Mouse (Mus musculus): ENCODE measurements around the gene Psmd2. TPM values are rescaled to one million over a fixed set of nuclear protein-coding genes. Genes with fewer than 3 reads are reported as not detected.

The Psmd2 gene
- polyA plus RNA-seq, 1 experiment from 2014 or later, result 388 TPM

DNA sequence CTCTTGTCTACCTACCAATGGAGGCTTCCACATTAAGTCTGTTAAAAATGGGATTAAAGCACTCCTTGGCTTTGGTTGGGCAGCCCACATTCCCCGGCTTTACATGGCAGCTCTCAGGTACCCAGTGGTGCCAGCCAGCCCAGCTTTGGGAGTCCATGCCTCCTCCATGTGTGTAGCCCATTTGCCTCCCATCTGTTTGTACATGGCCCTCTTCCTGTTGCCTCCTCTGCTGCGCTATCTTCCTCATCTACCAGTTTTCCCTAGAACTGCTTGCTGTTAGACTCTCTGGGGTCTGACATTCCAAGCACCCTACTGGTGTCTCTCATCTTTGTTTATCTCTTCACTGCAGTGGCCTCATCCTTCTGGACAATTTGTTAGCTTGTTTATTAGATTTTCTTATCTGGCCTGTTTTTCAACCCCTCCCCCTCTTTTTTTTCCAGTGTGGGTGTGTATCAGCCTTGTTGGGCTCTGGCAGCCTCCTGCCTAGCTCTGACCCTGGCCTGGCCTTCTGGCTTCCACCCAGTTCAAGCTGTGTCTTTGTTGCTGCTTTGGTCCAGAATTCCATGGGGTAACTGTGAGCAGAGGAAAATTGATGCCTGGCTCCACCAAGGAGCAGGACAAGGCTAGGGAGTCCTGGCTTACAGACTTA lies 55.1 kb downstream of the Psmd2 start:
- ATAC-seq, result no peak
- Histone ChIP-seq H3K4me2 (no peak overlapping the region), H3K4me3 (no peak overlapping the region), H3K27me3 (no peaks in the 10 kb centered on the region), H3K27ac (no peak overlapping the region), H3K9ac (no peak overlapping the region), H3K9me3 (replicated peaks) (no peaks in the 10 kb centered on the region), H3K4me1 (peaks cover 16% of the 10 kb centered on the region), H3K36me3 (ENCODE audit: poor library complexity, severe bottlenecking) (peaks cover 55% of the 10 kb centered on the region)
- 86% methylated on average over 2 of the region's 2 CpGs for WGBS

DNA sequence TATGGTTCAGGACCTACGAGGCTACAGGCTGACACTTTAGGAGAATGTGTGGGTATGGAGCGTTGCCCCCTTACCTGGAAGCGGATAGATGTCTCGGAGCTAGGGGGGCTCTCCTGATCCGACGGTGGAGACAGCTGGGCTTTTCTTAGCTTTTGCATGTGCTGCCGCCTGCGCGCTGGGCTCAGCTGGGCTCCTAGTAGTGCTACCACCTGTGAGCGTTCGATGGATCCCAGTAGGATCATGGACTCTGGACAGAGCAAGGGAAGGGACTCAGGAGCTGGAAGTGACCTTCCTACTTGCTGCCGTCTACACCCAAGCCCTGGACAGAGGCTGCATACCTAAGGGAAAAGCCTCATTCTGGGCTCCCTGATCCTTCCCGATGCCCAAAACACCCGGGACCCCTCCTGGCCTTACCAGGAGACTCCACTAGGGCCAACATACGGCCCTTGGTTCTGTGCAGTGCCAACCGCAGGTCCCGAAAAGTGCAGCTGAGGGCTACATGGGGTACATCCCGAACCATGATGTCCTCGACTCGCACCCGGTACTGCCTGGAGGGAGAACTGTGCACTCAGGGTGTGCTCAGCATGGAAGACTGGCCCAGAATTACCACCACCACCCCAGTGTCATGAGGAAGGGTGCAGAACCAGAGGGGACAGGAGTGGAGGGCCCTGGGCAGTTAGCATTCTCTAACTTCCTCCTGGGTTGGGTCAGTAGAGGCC lies 56.9 kb downstream of the Psmd2 start:
- Histone ChIP-seq H3K4me2 (no peak overlapping the region), H3K9ac (no peak overlapping the region), H3K4me3 (no peak overlapping the region), H3K27me3 (no peaks in the 10 kb centered on the region), H3K4me1 (0 out of 2 replicates have a peak, but pooled peaks cover under 1% of the 10 kb centered on the region), H3K36me3 (ENCODE audit: poor library complexity, severe bottlenecking) (peaks cover 64% of the 10 kb centered on the region), H3K9me3 (replicated peaks) (no peaks in the 10 kb centered on the region), H3K27ac (no peak overlapping the region)
- ATAC-seq, result no peak; the same call in 1 of the 2 replicates
- WGBS, result 94% methylated on average over 21 of the region's 21 CpGs

DNA sequence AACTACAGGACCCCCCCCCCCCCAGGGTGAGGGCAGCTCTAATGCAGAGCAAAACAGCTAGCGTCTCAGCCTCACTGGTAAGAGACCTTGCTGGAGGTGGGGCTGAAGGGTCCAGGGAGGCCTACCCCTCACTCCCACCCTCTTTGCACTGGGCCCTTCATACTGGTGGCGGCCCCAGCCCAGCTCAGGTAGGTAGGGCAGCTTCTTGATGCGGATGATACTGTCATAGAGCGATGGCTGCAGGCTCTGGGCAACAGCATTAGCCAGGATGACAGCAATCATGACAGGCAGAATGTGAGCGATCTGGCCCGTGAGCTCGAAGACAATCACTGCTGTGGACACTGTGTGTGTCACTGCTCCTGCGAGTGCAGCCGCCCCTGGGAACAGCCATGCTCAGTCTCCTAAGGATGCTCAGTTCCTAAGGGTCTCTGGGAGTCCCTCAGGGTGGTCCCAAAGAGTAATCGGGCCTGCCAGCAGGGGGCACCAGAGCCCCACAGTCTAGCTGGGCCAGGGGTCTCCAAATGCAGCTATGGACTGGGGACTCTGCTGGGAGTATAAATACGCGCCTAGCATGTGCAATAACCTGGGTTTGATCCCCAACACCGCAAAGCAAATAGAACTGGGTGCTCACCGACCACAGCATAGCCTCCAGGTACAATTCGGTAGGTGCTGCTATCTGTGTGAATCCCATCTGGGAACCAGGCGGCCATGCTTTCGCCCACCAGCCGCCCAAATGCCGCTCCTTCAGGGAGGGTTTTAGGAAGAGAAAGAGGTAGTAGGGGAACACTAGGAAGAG lies 57.7 kb downstream of the Psmd2 start:
- ATAC-seq, result peak; percentile 76
- no peaks in the 10 kb centered on the region for H3K27me3 ChIP-seq
- H3K4me1 ChIP-seq, result peaks cover 8% of the 10 kb centered on the region
- H3K27ac ChIP-seq, result no peak overlapping the region
- H3K36me3 ChIP-seq (ENCODE audit: poor library complexity, severe bottlenecking), result peaks cover 62% of the 10 kb centered on the region
- no peak overlapping the region for H3K4me3 ChIP-seq
- no peak overlapping the region for H3K4me2 ChIP-seq
- H3K9ac ChIP-seq, result no peak overlapping the region
- 69% methylated on average over 19 of the region's 19 CpGs for WGBS
- H3K9me3 ChIP-seq (replicated peaks), result no peaks in the 10 kb centered on the region

DNA sequence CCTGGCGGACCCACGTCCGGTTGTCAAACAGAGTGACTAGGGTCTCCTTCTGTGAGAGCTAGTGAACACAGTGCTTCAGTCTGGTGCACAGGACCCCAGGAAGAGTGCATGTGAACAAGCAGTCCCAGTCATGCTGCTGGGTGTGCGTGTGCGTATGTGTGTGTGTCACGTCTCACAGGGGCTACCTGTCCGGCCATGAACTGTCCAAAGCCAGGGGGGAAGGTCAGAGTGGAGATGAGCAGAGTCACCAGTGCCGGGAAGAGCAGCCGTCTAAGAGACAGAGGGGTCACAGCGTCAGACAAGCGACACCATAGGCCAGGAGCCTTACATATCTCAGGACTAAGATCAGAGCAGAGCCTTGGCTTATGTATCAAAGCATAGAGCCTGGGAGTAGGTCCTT lies 58.9 kb downstream of the Psmd2 start:
- WGBS, result 94% methylated on average over 11 of the region's 11 CpGs

DNA sequence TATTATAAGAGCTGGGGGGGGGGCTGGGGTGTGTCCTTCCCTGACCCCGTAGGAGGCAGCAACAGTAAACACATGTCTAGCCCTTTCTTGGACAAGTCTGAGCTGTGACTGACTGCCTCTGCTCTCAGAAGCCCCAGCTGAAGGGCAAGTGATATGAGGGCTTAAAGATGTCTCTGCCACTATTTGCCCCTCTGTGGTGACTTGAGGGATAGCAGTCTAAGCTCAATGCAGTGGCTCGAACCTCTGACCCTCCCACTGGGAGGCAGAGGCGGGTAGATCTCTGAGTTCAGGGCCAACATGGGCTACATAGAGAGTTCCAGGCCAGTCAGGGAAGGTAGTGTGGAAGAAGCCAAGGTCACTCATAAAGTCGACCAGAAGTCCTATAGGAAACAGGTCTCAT lies 59.4 kb downstream of the Psmd2 start:
- ATAC-seq, result no peak
- Histone ChIP-seq H3K36me3 (ENCODE audit: poor library complexity, severe bottlenecking) (peaks cover 59% of the 10 kb centered on the region), H3K4me1 (peaks cover 23% of the 10 kb centered on the region), H3K9ac (no peak overlapping the region), H3K27me3 (no peaks in the 10 kb centered on the region), H3K27ac (no peak overlapping the region), H3K9me3 (replicated peaks) (no peaks in the 10 kb centered on the region), H3K4me3 (no peak overlapping the region), H3K4me2 (no peak overlapping the region)
- WGBS, result 81% methylated on average over 4 of the region's 4 CpGs

More for the DNA sequence above, 58.9 kb downstream of the Psmd2 start:
- ATAC-seq, result no peak
- H3K4me3 ChIP-seq, result no peak overlapping the region
- H3K9me3 ChIP-seq (replicated peaks), result no peaks in the 10 kb centered on the region
- no peaks in the 10 kb centered on the region for H3K27me3 ChIP-seq
- no peak overlapping the region for H3K27ac ChIP-seq
- H3K4me2 ChIP-seq, result no peak overlapping the region
- H3K36me3 ChIP-seq (ENCODE audit: poor library complexity, severe bottlenecking), result peaks cover 62% of the 10 kb centered on the region
- H3K9ac ChIP-seq, result no peak overlapping the region
- peaks cover 20% of the 10 kb centered on the region for H3K4me1 ChIP-seq

DNA sequence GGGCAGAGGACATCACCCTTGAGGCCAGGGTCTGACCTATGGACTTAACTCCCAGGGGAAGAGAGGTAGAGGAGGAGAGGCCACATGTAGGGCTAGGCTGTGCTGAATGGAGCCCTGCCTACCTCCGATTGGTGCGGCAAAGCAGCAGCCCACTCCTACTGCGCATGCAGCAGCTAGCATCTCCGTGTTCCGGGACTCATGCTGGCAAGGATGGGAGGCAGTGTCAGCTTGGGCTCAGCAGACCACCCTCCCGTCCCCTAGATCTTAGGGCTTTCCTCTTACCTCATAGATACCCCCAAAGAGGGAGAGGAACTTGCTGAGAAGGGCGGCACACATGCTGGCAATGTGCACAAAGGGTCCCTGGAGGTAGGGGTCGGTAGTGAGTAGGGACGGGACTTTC lies 60.7 kb downstream of the Psmd2 start:
- Histone ChIP-seq H3K36me3 (ENCODE audit: poor library complexity, severe bottlenecking) (peaks cover 48% of the 10 kb centered on the region), H3K4me2 (no peak overlapping the region), H3K4me1 (peaks cover 34% of the 10 kb centered on the region), H3K27ac (no peak overlapping the region), H3K4me3 (no peak overlapping the region), H3K27me3 (no peaks in the 10 kb centered on the region), H3K9ac (no peak overlapping the region), H3K9me3 (replicated peaks) (no peaks in the 10 kb centered on the region)
- no peak for ATAC-seq
- 75% methylated on average over 9 of the region's 9 CpGs for WGBS

DNA sequence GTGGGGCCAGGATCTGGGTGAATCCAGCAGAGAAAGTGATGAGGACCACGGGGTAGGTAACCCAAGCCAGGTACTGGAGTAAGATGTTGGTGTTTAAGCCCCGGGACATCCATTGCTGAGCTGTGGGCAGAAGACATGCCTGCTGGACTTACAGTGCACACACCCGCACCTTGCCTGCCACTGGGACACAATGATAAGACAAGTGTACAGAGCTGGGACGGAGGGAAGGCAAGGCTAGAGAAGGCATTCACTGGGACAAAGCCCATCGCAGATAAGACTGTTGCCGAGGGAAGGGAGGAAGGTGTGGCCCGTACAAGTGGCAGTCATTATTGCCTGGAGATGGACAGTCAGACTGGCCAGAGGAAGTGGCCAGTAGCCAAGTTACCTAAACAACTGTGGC lies 61.4 kb downstream of the Psmd2 start:
- Histone ChIP-seq H3K4me1 (peaks cover 37% of the 10 kb centered on the region), H3K9ac (no peak overlapping the region), H3K36me3 (ENCODE audit: poor library complexity, severe bottlenecking) (peaks cover 41% of the 10 kb centered on the region), H3K4me2 (no peak overlapping the region), H3K4me3 (no peak overlapping the region), H3K9me3 (replicated peaks) (no peaks in the 10 kb centered on the region), H3K27ac (no peak overlapping the region), H3K27me3 (no peaks in the 10 kb centered on the region)
- 91% methylated on average over 7 of the region's 7 CpGs for WGBS
- ATAC-seq, result no peak

MicroRNA genes within 50 kb of the gene (microRNA counts, 519-probe panel; counts per million panel counts)
- 2,632 counts per million, percentile 62 among the panel's probes with 10 or more counts for microRNA mmu-miR-1224

Small RNA genes lying within 50 kb of the gene (microRNA-seq; reads per million reads assigned to microRNA genes)
- gene Mir1224, result 2.4 reads per million

Other genes with a start within 250 kb of the Psmd2 start
- 105 and 114 TPM in 2 replicates for gene Abcc5, start 225.3 kb upstream of the Psmd2 start, polyA plus RNA-seq (2015; fragmentation: Nextera tagmentation; extraction: Ambion mirVana)
- 101 and 112 TPM in 2 replicates for gene Eif2b5, start 152.8 kb upstream of the Psmd2 start, polyA plus RNA-seq (2015; fragmentation: Nextera tagmentation; extraction: Ambion mirVana)
- gene Dvl3, start 134.7 kb upstream of the Psmd2 start, polyA plus RNA-seq (2015; fragmentation: Nextera tagmentation; extraction: Ambion mirVana), result 31.4 and 35.4 TPM in 2 replicates
- 970 and 989 TPM in 2 replicates for gene Ap2m1, start 116.2 kb upstream of the Psmd2 start, polyA plus RNA-seq (2015; fragmentation: Nextera tagmentation; extraction: Ambion mirVana)
- gene Abcf3, start 103.1 kb upstream of the Psmd2 start, polyA plus RNA-seq (2015; fragmentation: Nextera tagmentation; extraction: Ambion mirVana), result 75.3 TPM in 2 replicates
- 1.8 and 3.3 TPM in 2 replicates for gene Vwa5b2, start 62.2 kb upstream of the Psmd2 start, polyA plus RNA-seq (2015; fragmentation: Nextera tagmentation; extraction: Ambion mirVana)
- gene Eef1akmt4, start 40.1 kb upstream of the Psmd2 start, polyA plus RNA-seq (2015; fragmentation: Nextera tagmentation; extraction: Ambion mirVana), result 21.1 and 23.9 TPM in 2 replicates
- 0.32 TPM in 1 of 2 replicates, not detected in the other for gene Gm49333, start 40.0 kb upstream of the Psmd2 start, polyA plus RNA-seq (2015; fragmentation: Nextera tagmentation; extraction: Ambion mirVana)
- gene Alg3, start 39.9 kb upstream of the Psmd2 start, polyA plus RNA-seq (2015; fragmentation: Nextera tagmentation; extraction: Ambion mirVana), result 36.6 and 41.6 TPM in 2 replicates
- 9.6 and 10.9 TPM in 2 replicates for gene Camk2n2, start 30.4 kb upstream of the Psmd2 start, polyA plus RNA-seq (2015; fragmentation: Nextera tagmentation; extraction: Ambion mirVana)
- 7.1 and 7.8 TPM in 2 replicates for gene Ece2, start 21.8 kb upstream of the Psmd2 start, polyA plus RNA-seq (2015; fragmentation: Nextera tagmentation; extraction: Ambion mirVana)
- 146 and 165 TPM in 2 replicates for gene Eif4g1, start 16.7 kb downstream of the Psmd2 start, polyA plus RNA-seq (2015; fragmentation: Nextera tagmentation; extraction: Ambion mirVana)
- gene Fam131a, start 41.6 kb downstream of the Psmd2 start, polyA plus RNA-seq (2015; fragmentation: Nextera tagmentation; extraction: Ambion mirVana), result 32.5 and 35.4 TPM in 2 replicates
- 101 and 104 TPM in 2 replicates for gene Polr2h, start 66.0 kb downstream of the Psmd2 start, polyA plus RNA-seq (2015; fragmentation: Nextera tagmentation; extraction: Ambion mirVana)
- 13.2 and 14.5 TPM in 2 replicates for gene Clcn2, start 66.1 kb downstream of the Psmd2 start, polyA plus RNA-seq (2015; fragmentation: Nextera tagmentation; extraction: Ambion mirVana)
- gene Chrd, start 81.5 kb downstream of the Psmd2 start, polyA plus RNA-seq (2015; fragmentation: Nextera tagmentation; extraction: Ambion mirVana), result 1.8 and 2.8 TPM in 2 replicates
- 0.68 and 0.74 TPM in 2 replicates for gene Thpo, start 82.9 kb downstream of the Psmd2 start, polyA plus RNA-seq (2015; fragmentation: Nextera tagmentation; extraction: Ambion mirVana)

Measured in forebrain, embryonic 13.5 days (tissue).